In genomic region chr11:52888150-52888549, GRCm38 (mm10) we compare ENCODE assay signal across 13 mouse cellular contexts.
DNase-seq lines count a peak whose midpoint lies in the region; ATAC-seq and TF ChIP-seq lines count a peak whose summit lies in the region.
"Had no signal": no experiment of that assay in that cellular context is flagged by ENCODE, and none has a peak within 500 bp of the region (broad histone marks: within the 10 kb centered on the region; RNA-seq: fewer than 3 reads in every experiment).

No protein-coding gene starts in this region.

- H3K27ac ChIP-seq in forebrain, embryonic 14.5 days (ENCODE audit: low read depth, low read length), result no peak overlapping the region
- no peak overlapping the region for H3K27ac ChIP-seq in forebrain, embryonic 13.5 days
- H3K27ac ChIP-seq in embryonic facial prominence, embryonic 12.5 days, result no peak overlapping the region
- no peak overlapping the region for H3K27ac ChIP-seq in midbrain, embryonic 14.5 days (replicated peaks; ENCODE audit: low read depth, low read length)
- H3K27ac ChIP-seq in liver, postnatal 0 days (ENCODE audit: low read depth), result no peak overlapping the region
- H3K27ac ChIP-seq: limb, embryonic 13.5 days had no signal

- no peaks in the 10 kb centered on the region for H3K9me3 ChIP-seq in forebrain, embryonic 14.5 days (replicated peaks; ENCODE audit: control insufficient read depth, low read length)
- H3K9me3 ChIP-seq in forebrain, embryonic 13.5 days (replicated peaks), result no peaks in the 10 kb centered on the region
- H3K9me3 ChIP-seq in embryonic facial prominence, embryonic 12.5 days, result no peaks in the 10 kb centered on the region
- no peaks in the 10 kb centered on the region for H3K9me3 ChIP-seq in midbrain, embryonic 14.5 days (ENCODE audit: control insufficient read depth, low read length)
- no peaks in the 10 kb centered on the region for H3K9me3 ChIP-seq in liver, postnatal 0 days (ENCODE audit: low read length)
- H3K9me3 ChIP-seq: limb, embryonic 13.5 days had no signal

- H3K4me1 ChIP-seq in forebrain, embryonic 14.5 days (ENCODE audit: control insufficient read depth, insufficient read depth, low read length), result no peaks in the 10 kb centered on the region
- peaks cover 14% of the 10 kb centered on the region for H3K4me1 ChIP-seq in forebrain, embryonic 13.5 days
- H3K4me1 ChIP-seq in embryonic facial prominence, embryonic 12.5 days, result peaks cover 14% of the 10 kb centered on the region
- peaks cover 12% of the 10 kb centered on the region; the same call in 1 of the 2 replicates for H3K4me1 ChIP-seq in midbrain, embryonic 14.5 days (ENCODE audit: control insufficient read depth, insufficient read depth, low read length)
- H3K4me1 ChIP-seq in liver, postnatal 0 days (ENCODE audit: insufficient read depth), result no peaks in the 10 kb centered on the region

- 4% methylated on average over 6 of the region's 6 CpGs for WGBS in forebrain, embryonic 14.5 days
- WGBS in forebrain, embryonic 13.5 days, result 4% methylated on average over 6 of the region's 6 CpGs
- whole genome bisulfite sequencing in embryonic facial prominence, embryonic 12.5 days, result 19% methylated on average over 6 of the region's 6 CpGs
- WGBS in midbrain, embryonic 14.5 days, result 8% methylated on average over 6 of the region's 6 CpGs
- WGBS in liver, postnatal 0 days (ENCODE audit: insufficient replicate concordance), result 33% methylated on average over 6 of the region's 6 CpGs

- no peaks in the 10 kb centered on the region for H3K36me3 ChIP-seq in forebrain, embryonic 14.5 days (ENCODE audit: control insufficient read depth, insufficient read depth, low read length)
- no peaks in the 10 kb centered on the region for H3K36me3 ChIP-seq in forebrain, embryonic 13.5 days (ENCODE audit: poor library complexity, severe bottlenecking)
- no peaks in the 10 kb centered on the region for H3K36me3 ChIP-seq in embryonic facial prominence, embryonic 12.5 days
- no peaks in the 10 kb centered on the region for H3K36me3 ChIP-seq in midbrain, embryonic 14.5 days (ENCODE audit: control insufficient read depth, insufficient read depth, low read length)
- no peaks in the 10 kb centered on the region for H3K36me3 ChIP-seq in liver, postnatal 0 days (replicated peaks; ENCODE audit: insufficient read depth, low read length)
- H3K36me3 ChIP-seq: limb, embryonic 13.5 days had no signal

- peak; percentile 68 for DNase-seq in forebrain, embryonic 14.5 days (ENCODE audit: low spot score)
- DNase-seq in Muller cell, postnatal 12 days (ENCODE audit: inconsistent ontology term), result peak; percentile 60
- peak; percentile 79 for DNase-seq in midbrain, embryonic 14.5 days
- DNase-seq in layer of hippocampus, adult 9-11 months, result no peak
- no peak for DNase-seq in liver, postnatal 0 days
- DNase-seq in urinary bladder, postnatal 4 days (ENCODE audit: low spot score in 2 of 2), result no peak
- DNase-seq: gastrocnemius, postnatal 10 days; heart, postnatal 10 days; thymus, adult 18-20 months had no signal

- no peak for TF ChIP-seq CTCF in liver, postnatal 0 days (IDR thresholded peaks at IDR 0.05; ENCODE audit: low read depth)

- no peak overlapping the region for H3K9ac ChIP-seq in forebrain, embryonic 14.5 days (ENCODE audit: low read length)
- no peak overlapping the region for H3K9ac ChIP-seq in forebrain, embryonic 13.5 days
- H3K9ac ChIP-seq in embryonic facial prominence, embryonic 12.5 days, result no peak overlapping the region
- H3K9ac ChIP-seq in midbrain, embryonic 14.5 days (replicated peaks; ENCODE audit: low read length), result 0 out of 2 replicates have a peak overlapping the region, but pooled peaks have one; percentile 16
- no peak overlapping the region for H3K9ac ChIP-seq in liver, postnatal 0 days (replicated peaks)
- H3K9ac ChIP-seq: limb, embryonic 13.5 days had no signal

- no peak for ATAC-seq in forebrain, embryonic 14.5 days
- ATAC-seq in forebrain, embryonic 13.5 days, result no peak
- peak; percentile 74; the same call in 1 of the 2 replicates for ATAC-seq in embryonic facial prominence, embryonic 12.5 days (ENCODE audit: insufficient number of reproducible peaks, insufficient read depth, low FRiP score, low TSS enrichment)
- ATAC-seq in midbrain, embryonic 14.5 days (ENCODE audit: low FRiP score, low TSS enrichment), result no peak
- no peak for ATAC-seq in liver, postnatal 0 days
- ATAC-seq: activated CD4-positive, CD25-positive, alpha-beta regulatory T cell, adult 4 months had no signal

- H3K4me3 ChIP-seq in forebrain, embryonic 14.5 days (ENCODE audit: low read depth, low read length), result no peak overlapping the region
- H3K4me3 ChIP-seq in forebrain, embryonic 13.5 days, result no peak overlapping the region
- H3K4me3 ChIP-seq in embryonic facial prominence, embryonic 12.5 days, result no peak overlapping the region
- no peak overlapping the region for H3K4me3 ChIP-seq in midbrain, embryonic 14.5 days (replicated peaks; ENCODE audit: low read depth, low read length)
- H3K4me3 ChIP-seq in liver, postnatal 0 days (ENCODE audit: low read depth, low read length), result no peak overlapping the region
- H3K4me3 ChIP-seq: limb, embryonic 13.5 days had no signal

- no peaks in the 10 kb centered on the region for H3K27me3 ChIP-seq in forebrain, embryonic 14.5 days (replicated peaks; ENCODE audit: control insufficient read depth, insufficient read depth, low read length)
- no peaks in the 10 kb centered on the region for H3K27me3 ChIP-seq in forebrain, embryonic 13.5 days
- H3K27me3 ChIP-seq in embryonic facial prominence, embryonic 12.5 days, result no peaks in the 10 kb centered on the region; the same call in 1 of the 2 replicates
- H3K27me3 ChIP-seq in midbrain, embryonic 14.5 days (ENCODE audit: control insufficient read depth, insufficient read depth, low read length), result 0 out of 2 replicates have a peak, but pooled peaks cover 2% of the 10 kb centered on the region
- peaks cover 6% of the 10 kb centered on the region; the same call in 1 of the 2 replicates for H3K27me3 ChIP-seq in liver, postnatal 0 days (ENCODE audit: insufficient read depth, low read length)

- H3K4me2 ChIP-seq in forebrain, embryonic 14.5 days (ENCODE audit: low read length), result no peak overlapping the region
- H3K4me2 ChIP-seq in forebrain, embryonic 13.5 days, result no peak overlapping the region
- H3K4me2 ChIP-seq in embryonic facial prominence, embryonic 12.5 days (replicated peaks), result no peak overlapping the region
- H3K4me2 ChIP-seq in midbrain, embryonic 14.5 days (ENCODE audit: low read length), result no peak overlapping the region
- H3K4me2 ChIP-seq in liver, postnatal 0 days (ENCODE audit: low read depth, low read length), result no peak overlapping the region
- H3K4me2 ChIP-seq: limb, embryonic 13.5 days had no signal

- no peak for TF ChIP-seq EP300 in liver, postnatal 0 days (IDR thresholded peaks at IDR 0.05; ENCODE audit: low read depth)

Comparison
In these comparisons a context has a peak if more than half of its experiments do, and no peak if none do; other contexts are left out.
1. DNase-seq: peak in forebrain, embryonic 14.5 days (single experiment), Muller cell, postnatal 12 days (single experiment) and midbrain, embryonic 14.5 days (single experiment); none in layer of hippocampus, adult 9-11 months (single experiment), liver, postnatal 0 days (single experiment) and urinary bladder, postnatal 4 days (0 of 2).